Mouse (Mus musculus): ENCODE data around the gene Ppp2r5c.

Ppp2r5c gene

GRCm38 (mm10) chr12:110488031-110488430 lies 41.1 kb downstream of the Ppp2r5c start:
- DNase-seq (ENCODE audit: low read depth, low spot score): no peak

GRCm38 (mm10) chr12:110489946-110490701 lies 43.2 kb downstream of the Ppp2r5c start:
- DNase-seq (ENCODE audit: low read depth, low spot score): no peak

DNA sequence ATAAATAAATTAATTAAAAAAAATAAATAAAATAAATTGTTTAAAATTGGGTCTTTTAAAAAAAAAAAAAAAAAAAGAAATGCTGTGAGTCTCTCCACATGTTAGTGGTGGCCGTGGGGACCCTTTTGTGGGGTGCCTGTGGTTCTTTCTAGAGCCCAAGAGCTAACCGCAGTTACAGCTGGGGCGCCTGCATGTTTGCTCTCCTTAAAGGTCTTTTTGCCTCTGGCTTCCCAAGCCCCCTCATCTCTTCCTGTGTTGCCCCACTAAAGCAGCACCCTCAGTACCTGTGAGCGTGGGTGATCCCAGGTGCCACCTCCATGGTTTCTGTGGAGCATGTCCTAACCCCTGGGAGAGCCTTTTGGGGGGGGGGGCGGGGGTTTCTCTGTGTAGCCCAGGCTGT lies 45.5 kb downstream of the Ppp2r5c start:
- DNase-seq (ENCODE audit: low read depth, low spot score): no peak

DNA sequence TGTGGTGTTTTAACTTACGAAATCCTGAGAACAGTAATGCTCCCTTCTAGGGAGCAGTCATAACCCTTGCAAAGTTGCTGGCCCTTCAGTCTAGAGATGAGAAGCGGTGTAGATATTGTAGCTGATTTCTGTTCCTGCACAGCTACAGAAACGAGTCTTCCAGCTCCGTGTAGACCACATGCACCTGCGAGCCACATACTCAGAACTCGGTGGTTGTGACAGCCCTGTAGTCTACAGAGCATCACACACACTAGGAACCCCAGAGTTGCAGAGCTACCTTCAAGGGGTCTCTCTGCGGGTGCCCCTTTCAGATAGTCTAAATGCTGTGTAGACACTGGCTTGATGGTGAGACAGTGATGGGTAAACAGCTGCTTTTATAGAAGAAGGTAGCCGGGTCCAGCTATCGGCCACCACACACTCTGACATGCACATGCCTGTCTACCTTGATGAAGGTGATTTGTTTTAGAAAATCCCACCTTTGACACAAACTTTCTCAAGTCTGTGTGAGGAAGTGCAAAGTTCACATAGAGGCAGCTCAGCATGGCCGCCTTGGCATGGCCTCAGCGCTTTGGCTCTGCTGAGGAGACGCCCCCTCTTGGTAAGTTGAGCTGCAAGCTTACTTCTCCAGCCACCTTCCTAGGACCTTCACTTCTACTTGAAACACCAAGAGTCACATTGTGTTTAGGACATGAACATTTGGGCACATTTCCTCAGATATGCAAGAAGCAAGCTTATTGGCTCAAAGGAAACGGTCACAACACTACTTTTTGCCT lies 46.9 kb downstream of the Ppp2r5c start:
- no peak for DNase-seq (ENCODE audit: low read depth, low spot score)

DNA sequence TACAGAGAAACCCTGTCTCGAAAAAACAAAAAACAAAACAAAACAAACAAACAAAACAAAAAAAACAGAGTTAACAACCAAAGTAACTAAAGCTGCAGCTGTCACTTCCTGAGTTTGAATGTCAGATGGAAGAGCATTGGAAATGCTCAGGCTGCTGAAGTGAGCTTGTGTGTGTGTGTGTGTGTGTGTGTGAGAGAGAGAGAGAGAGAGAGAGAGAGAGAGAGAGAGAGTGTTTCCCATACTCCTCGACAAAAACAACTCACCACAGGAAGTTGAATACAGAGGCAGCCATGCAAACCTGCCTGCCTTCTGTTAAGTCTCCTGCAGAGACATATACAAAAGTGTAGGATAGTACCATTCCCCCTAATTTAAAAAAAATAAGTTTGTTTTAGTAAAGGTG lies 47.9 kb downstream of the Ppp2r5c start:
- DNase-seq (ENCODE audit: low read depth, low spot score): no peak

- DNase-seq (ENCODE audit: low read depth, low spot score): no peak
Observed at GRCm38 (mm10) chr12:110495260-110495659, 48.3 kb downstream of the Ppp2r5c start.

- DNase-seq (ENCODE audit: low read depth, low spot score): no peak
Observed at GRCm38 (mm10) chr12:110496016-110496415, 49.1 kb downstream of the Ppp2r5c start.

DNA sequence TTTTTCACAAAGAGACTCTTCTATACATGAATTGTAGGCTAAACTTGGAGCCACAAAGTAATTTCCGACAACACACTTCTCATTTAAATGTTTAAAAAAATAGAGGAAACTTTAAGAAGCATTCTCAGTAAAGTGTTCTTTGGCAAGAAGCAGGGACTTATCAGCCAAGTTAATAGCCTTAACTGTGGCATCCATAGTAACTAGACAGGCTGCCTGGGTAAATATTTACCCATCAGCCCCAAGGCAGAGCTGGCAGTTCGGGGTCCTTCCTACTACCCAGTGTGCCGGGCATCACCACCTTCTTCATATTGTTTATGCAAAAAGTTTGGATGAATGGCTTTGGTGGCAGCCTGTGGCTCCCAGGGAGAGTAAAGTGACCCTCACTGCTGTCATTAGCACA lies 50.1 kb downstream of the Ppp2r5c start:
- no peak for DNase-seq (ENCODE audit: low read depth, low spot score)

DNA sequence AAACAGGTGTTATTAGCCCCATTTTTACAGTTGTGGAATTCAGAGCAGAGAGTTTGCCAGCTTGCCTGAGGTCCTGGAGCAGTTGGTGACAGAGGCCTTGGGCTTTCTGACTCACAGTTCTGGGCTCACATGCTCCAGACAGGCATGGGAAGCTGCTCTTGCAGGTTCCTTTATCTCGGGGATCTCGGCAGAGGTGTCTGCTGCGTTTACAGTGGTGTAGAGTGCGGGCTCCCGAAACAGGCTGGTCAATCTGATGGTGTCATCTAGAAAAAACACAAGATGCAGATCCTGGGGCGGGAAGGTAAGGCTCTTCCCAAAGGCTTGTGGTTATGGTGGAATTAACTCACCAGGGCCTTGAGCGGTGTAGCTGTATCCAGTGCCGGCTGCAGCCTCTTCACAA lies 50.6 kb downstream of the Ppp2r5c start:
- DNase-seq (ENCODE audit: low read depth, low spot score): no peak

DNA sequence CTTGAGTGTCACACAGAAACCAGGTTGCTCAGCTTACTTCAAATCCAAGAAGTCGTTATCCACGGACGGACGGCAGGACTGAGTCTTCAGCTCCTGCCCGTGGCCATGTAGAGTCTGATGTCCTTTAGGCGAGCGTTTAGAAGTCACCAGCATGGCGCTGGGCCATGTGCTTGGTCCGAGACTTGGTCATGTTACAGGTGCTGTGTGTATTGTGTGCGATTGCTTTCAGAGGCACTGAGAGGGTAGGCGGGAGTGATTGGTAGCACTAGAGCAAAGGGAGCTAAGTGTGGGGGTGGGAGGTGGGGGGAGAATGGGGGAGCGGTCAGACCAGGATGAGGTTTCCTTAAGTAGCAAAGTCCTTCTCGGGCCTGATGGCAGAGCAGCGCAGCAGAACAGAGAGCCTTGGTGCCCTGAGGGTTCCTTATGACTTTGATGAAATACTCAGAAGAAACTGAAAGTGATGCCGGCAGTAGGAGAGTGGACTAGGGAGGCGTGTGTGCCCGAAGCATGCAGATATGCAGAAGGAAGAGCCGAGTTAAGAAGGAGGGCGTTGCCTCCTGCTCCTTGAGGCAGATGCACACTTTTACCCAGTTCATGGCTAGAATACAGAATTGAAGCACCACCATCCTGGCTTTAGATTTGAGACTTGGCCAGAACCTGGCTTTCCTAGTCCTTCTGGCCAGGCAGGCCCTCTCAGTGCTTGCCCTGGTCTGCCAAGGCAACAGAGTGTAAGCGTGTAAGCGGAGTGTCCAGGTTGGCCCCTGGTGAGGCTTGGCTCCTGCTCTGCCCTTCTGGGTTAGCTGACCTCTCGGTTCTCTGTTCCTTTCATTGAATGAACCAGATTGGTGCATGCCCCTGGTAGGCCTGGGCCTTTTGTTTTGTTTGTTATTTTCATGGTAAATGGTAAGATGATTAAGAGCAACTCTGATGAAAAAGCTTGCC lies 51.6 kb downstream of the Ppp2r5c start:
- no peak for DNase-seq (ENCODE audit: low read depth, low spot score)

DNA sequence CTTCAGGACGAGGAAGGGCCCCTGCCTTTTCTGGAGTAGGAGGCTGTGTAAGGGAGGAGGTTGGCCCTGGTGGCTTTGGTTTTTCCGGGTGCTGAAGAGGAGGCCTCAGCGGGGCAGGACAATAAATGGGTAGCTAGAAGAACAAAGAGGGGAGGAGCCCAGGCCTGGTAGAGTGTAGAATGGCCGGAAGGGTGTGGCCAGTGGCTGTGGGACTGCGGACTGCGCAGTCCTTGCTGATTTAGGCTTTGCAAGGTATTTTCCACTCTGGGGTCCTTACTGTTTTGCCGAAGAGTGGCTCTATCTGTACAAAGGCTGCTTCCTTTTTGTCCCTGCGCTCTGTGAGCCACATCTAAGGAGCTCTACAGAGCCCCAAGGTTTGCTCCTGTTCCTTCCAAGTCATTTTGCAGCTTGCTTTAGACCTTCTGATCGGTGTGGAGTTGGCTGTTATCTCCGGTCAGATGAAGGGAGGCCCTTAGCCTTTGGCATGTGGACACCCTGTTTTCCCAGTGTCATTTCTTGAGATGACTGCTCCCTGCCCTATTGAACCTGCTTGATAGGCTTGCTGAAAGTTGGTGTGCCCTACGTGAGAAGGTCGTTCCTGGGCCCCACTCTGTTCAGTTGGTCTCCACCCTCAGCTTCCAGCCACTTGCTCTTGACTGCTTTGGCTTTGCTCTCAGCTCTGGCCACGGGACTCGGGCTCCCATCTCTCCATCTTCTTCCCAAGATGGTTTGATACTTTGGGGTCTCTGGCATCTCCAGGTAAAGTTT lies 52.5 kb downstream of the Ppp2r5c start:
- DNase-seq (ENCODE audit: low read depth, low spot score): no peak

GRCm38 (mm10) chr12:110500095-110500494 lies 53.2 kb downstream of the Ppp2r5c start:
- no peak for DNase-seq (ENCODE audit: low read depth, low spot score)

- no peak for DNase-seq (ENCODE audit: low read depth, low spot score)
Observed at GRCm38 (mm10) chr12:110503406-110504144, 56.7 kb downstream of the Ppp2r5c start.

- no peak for DNase-seq (ENCODE audit: low read depth, low spot score)
Observed at GRCm38 (mm10) chr12:110504145-110504490, 57.2 kb downstream of the Ppp2r5c start.

GRCm38 (mm10) chr12:110504793-110505192 lies 57.9 kb downstream of the Ppp2r5c start:
- no peak for DNase-seq (ENCODE audit: low read depth, low spot score)

GRCm38 (mm10) chr12:110506046-110506445 lies 59.1 kb downstream of the Ppp2r5c start:
- DNase-seq (ENCODE audit: low read depth, low spot score): no peak

GRCm38 (mm10) chr12:110507714-110508297 lies 60.9 kb downstream of the Ppp2r5c start:
- DNase-seq (ENCODE audit: low read depth, low spot score): no peak

DNA sequence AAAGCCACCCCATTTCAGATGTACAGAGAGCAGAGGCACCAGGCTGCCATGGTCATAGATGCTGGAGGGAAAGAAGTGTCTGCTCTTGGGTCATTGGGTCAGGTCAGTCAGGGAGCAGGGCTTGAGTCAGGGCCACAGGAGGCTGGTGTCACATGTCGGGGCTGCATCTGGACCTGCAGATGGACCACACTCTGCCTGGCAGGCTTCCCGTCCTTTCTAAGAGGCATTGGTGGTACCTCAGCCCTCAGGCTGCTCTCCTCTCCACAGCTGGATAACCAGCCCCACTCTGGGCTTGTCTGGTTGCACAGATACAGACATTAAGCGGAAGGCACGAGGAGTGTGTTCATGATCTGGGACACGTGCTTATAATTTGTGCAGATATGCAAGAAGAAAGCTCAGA lies 61.8 kb downstream of the Ppp2r5c start:
- DNase-seq (ENCODE audit: low read depth, low spot score): no peak

DNA sequence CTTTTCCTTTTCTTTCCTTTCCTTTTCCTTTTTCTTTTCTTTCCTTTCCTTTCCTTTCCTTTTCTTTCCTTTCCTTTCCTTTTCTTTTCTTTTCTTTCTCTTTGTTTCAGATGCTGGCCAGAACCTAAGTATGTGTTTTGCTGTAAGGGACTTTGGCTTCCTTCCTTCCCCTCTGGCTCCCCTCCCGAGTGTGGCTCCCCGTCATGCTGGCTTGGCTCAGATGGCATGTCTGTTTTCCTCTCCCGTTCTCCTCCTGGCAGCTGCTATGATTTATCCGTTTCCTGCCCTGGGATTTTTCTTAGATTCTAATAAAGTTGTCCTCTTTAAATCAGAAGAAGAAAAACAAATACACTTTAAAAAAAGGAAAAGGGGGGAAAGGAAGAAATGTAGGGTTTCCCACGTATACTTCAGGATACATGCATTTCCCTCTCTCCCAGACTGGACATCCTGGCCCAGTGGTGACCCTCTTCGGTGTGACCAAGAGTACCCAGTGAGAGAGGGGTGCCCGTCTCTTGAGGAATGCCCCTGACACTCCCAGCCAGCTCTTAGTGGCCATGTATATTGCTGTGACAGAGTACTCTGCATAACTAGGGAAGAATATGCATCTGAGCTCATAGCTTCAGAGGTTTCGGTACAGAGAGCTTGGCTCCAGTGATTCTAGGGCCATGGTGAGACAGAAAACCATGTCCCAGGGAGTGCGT lies 63.4 kb downstream of the Ppp2r5c start:
- no peak for DNase-seq (ENCODE audit: low read depth, low spot score)

GRCm38 (mm10) chr12:110511201-110511600 lies 64.3 kb downstream of the Ppp2r5c start:
- DNase-seq (ENCODE audit: low read depth, low spot score): no peak

Data from c-Kit-negative CD71-positive TER-119-positive erythroid progenitor cells, embryonic 14.5 days (primary cell).